Mouse (Mus musculus): ENCODE results near the gene Polr3c.

DNA sequence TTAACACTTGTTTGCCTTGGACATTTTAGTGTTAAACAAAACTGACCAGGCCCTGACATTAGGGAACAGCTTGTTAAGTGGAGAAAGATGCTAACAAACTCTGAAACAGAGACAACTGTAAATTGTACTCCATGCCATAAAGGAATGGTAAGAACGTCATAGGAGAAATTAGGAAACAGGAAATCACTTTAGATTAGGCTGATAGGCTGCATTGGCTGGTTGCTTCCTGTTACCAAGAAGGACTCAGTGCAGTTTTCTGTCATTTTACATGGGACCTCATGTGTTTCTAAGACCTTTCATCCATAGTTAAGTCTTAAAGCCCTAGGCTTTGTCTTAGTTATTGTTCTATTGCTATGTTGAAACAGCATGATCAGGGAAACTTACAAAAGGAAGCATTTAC is 19.4 kb upstream of the Polr3c start:
- no peak for TF ChIP-seq POLR2A (IDR thresholded peaks at IDR 0.05; ENCODE audit: control insufficient read depth, extremely low read depth, insufficient read depth, low read length, poor library complexity)
- TF ChIP-seq CTCF (IDR thresholded peaks at IDR 0.05; ENCODE audit: borderline replicate concordance, control insufficient read depth, extremely low read depth, insufficient read depth, low read length, poor library complexity), result no peak
